Mouse (Mus musculus): ENCODE results near the gene Atg7. TPM values are rescaled to one million over a fixed set of nuclear protein-coding genes. Genes with fewer than 3 reads are reported as not detected.
"Not testable (repeated sequence)": the region's sequence is repeated elsewhere in the genome, so short reads cannot be mapped to it uniquely, and the experiment has no call there.

The Atg7 gene
- polyA plus RNA-seq, 1 experiment: not detected

- WGBS: 65% methylated on average over 11 of the region's 11 CpGs
These were observed 243.8 kb downstream of the Atg7 start for GRCm38 (mm10) chr6:114886504-114887361.

GRCm38 (mm10) chr6:114888922-114889321, 246.0 kb downstream of the Atg7 start:
- Histone ChIP-seq H3K27ac (ENCODE audit: insufficient read depth, low read depth, low read length) (peak overlapping the region; percentile 13), H3K4me3 (ENCODE audit: insufficient read depth, low read depth, low read length) (no peak overlapping the region), H3K4me1 (ENCODE audit: control insufficient read depth, insufficient read depth, low read length) (peaks cover 71% of the 10 kb centered on the region)
- WGBS: 12% methylated on average over 13 of the region's 13 CpGs
- TF ChIP-seq POLR2A (IDR thresholded peaks at IDR 0.05; ENCODE audit: insufficient read depth, low read depth, low read length): no peak
- TF ChIP-seq CTCF (IDR thresholded peaks at IDR 0.05; ENCODE audit: insufficient read depth, low read depth, low read length): no peak; the same call in 1 of the 2 replicates

More at GRCm38 (mm10) chr6:114886504-114887361, 243.8 kb downstream of the Atg7 start:
- peaks cover 67% of the 10 kb centered on the region for H3K4me1 ChIP-seq (ENCODE audit: control insufficient read depth, insufficient read depth, low read length)
- no peak overlapping the region for H3K4me3 ChIP-seq (ENCODE audit: insufficient read depth, low read depth, low read length)
- TF ChIP-seq CTCF (IDR thresholded peaks at IDR 0.05; ENCODE audit: insufficient read depth, low read depth, low read length) (no peak), POLR2A (IDR thresholded peaks at IDR 0.05; ENCODE audit: insufficient read depth, low read depth, low read length) (no peak)
- no peak overlapping the region for H3K27ac ChIP-seq (ENCODE audit: insufficient read depth, low read depth, low read length)

DNA sequence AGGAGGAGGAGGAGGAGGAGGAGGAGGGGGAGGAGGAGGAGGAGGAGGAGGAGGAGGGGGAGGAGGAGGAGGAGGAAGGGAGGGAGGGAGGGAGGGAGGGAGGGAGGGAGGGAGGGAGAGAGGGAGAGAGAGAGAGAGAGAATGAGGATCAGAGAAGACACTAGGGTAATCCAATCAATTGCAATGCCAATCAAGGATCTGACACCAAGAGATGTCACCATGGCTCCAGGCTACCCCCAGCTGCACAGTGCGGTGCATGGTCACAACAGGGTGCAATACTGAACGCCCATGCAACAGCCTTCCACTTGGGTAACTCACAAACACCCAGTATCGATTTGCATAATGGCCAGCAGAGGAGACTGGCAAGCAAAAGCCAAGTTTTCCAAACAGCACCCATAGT, 247.1 kb downstream of the Atg7 start:
- 0 out of 2 replicates have a peak overlapping the region, but pooled peaks have one; percentile 34 for H3K27ac ChIP-seq (ENCODE audit: insufficient read depth, low read depth, low read length)

DNA sequence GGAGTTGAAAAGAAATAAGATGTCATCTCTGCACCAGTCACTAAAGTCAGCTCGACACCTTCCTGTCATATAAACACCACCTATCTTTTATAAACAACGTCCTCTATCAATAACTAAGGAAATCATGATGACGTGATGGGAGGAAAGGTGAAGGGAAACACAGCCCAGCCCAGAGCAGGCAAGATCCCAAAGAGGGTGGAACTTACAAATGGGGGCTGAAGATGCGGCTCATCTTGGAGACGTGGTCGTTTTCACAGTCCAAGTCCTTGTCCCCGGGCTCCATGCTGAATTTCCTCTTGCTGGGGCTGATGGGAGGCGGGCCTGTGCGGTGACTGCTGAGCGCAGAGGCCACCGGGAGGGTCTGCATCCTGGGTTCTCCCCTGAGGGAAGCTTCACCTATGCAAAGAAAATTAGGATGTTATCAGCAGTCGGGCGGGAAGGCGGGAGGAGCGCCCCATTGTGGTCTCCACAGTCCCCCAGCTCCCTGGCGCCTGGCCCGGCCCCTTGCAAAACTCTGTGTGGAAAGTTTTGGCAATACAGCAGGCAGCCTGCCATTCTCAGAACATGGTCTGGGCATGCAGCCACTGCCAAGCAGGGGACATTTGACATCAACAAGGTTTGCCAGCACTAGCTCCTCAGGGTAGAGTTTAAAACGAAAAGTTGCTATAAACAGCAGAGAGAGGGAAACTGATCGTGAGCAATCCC, 247.7 kb downstream of the Atg7 start:
- 45% methylated on average over 19 of the region's 19 CpGs for WGBS
- no peak for TF ChIP-seq POLR2A (IDR thresholded peaks at IDR 0.05; ENCODE audit: insufficient read depth, low read depth, low read length)
- no peak for TF ChIP-seq CTCF (IDR thresholded peaks at IDR 0.05; ENCODE audit: insufficient read depth, low read depth, low read length)
- peaks cover 64% of the 10 kb centered on the region for H3K4me1 ChIP-seq (ENCODE audit: control insufficient read depth, insufficient read depth, low read length)
- H3K4me3 ChIP-seq (ENCODE audit: insufficient read depth, low read depth, low read length): no peak overlapping the region
- H3K27ac ChIP-seq (ENCODE audit: insufficient read depth, low read depth, low read length): peak overlapping the region; percentile 62; the same call in 1 of the 2 replicates

More for the DNA sequence above, 247.1 kb downstream of the Atg7 start:
- WGBS: 33% methylated on average over 3 of the region's 3 CpGs
- H3K4me3 ChIP-seq (ENCODE audit: insufficient read depth, low read depth, low read length): not testable (repeated sequence)
- H3K4me1 ChIP-seq (ENCODE audit: control insufficient read depth, insufficient read depth, low read length): peaks cover 67% of the 10 kb centered on the region

- Histone ChIP-seq H3K4me1 (ENCODE audit: control insufficient read depth, insufficient read depth, low read length) (peaks cover 60% of the 10 kb centered on the region), H3K27ac (ENCODE audit: insufficient read depth, low read depth, low read length) (peak overlapping the region; percentile 62), H3K4me3 (ENCODE audit: insufficient read depth, low read depth, low read length) (no peak overlapping the region)
- 76% methylated on average over 12 of the region's 12 CpGs for WGBS
- TF ChIP-seq CTCF (IDR thresholded peaks at IDR 0.05; ENCODE audit: insufficient read depth, low read depth, low read length): no peak
These were observed 248.4 kb downstream of the Atg7 start for GRCm38 (mm10) chr6:114891272-114891671.

DNA sequence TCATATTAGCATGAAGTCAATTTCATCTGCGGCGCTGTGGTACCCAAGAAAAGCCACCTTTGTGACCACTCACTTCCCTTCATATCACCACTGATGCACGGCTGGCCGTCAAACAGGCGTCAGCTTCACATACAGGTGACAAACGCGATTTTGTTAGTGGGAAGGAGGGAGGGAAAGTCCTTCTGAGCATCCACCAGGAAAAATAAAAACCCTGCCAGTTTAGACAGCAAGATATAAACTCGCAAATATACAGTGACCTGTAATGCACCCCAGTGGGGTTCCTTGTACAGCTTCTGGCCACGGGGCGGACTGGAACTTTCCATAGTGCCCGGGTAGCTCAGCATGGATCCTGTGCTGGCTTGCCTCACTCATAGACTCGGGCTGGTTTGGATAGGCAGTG, 248.9 kb downstream of the Atg7 start:
- WGBS: 60% methylated on average over 12 of the region's 12 CpGs
- TF ChIP-seq CTCF (IDR thresholded peaks at IDR 0.05; ENCODE audit: insufficient read depth, low read depth, low read length) (no peak), POLR2A (IDR thresholded peaks at IDR 0.05; ENCODE audit: insufficient read depth, low read depth, low read length) (no peak)
- Histone ChIP-seq H3K4me3 (ENCODE audit: insufficient read depth, low read depth, low read length) (no peak overlapping the region), H3K27ac (ENCODE audit: insufficient read depth, low read depth, low read length) (no peak overlapping the region; the same call in 1 of the 2 replicates), H3K4me1 (ENCODE audit: control insufficient read depth, insufficient read depth, low read length) (peaks cover 60% of the 10 kb centered on the region)

- H3K4me3 ChIP-seq (ENCODE audit: insufficient read depth, low read depth, low read length): no peak overlapping the region
- 12% methylated on average over 6 of the region's 6 CpGs for WGBS
- H3K4me1 ChIP-seq (ENCODE audit: control insufficient read depth, insufficient read depth, low read length): peaks cover 55% of the 10 kb centered on the region
- H3K27ac ChIP-seq (ENCODE audit: insufficient read depth, low read depth, low read length): peak overlapping the region; percentile 37
- TF ChIP-seq POLR2A (IDR thresholded peaks at IDR 0.05; ENCODE audit: insufficient read depth, low read depth, low read length): no peak
- no peak for TF ChIP-seq CTCF (IDR thresholded peaks at IDR 0.05; ENCODE audit: insufficient read depth, low read depth, low read length)
These were observed 249.5 kb downstream of the Atg7 start for GRCm38 (mm10) chr6:114892363-114892762.

GRCm38 (mm10) chr6:114893427-114894209, 250.7 kb downstream of the Atg7 start:
- TF ChIP-seq POLR2A (IDR thresholded peaks at IDR 0.05; ENCODE audit: insufficient read depth, low read depth, low read length) (no peak), CTCF (IDR thresholded peaks at IDR 0.05; ENCODE audit: insufficient read depth, low read depth, low read length) (no peak)
- 53% methylated on average over 20 of the region's 20 CpGs for WGBS
- peaks cover 52% of the 10 kb centered on the region for H3K4me1 ChIP-seq (ENCODE audit: control insufficient read depth, insufficient read depth, low read length)
- no peak overlapping the region for H3K27ac ChIP-seq (ENCODE audit: insufficient read depth, low read depth, low read length)
- no peak overlapping the region for H3K4me3 ChIP-seq (ENCODE audit: insufficient read depth, low read depth, low read length)

All from olfactory bulb, adult 2 months (tissue).